Mouse (Mus musculus) embryonic fibroblast, embryonic 13.5 days (primary cell): ENCODE measurements around the gene Nlrc3.

Experiments
- CTCF ChIP-seq: IDR thresholded peaks from 2 replicates; pipeline ENCODE4 v1.5.1; 2011; ENCODE audit warnings: mild to moderate bottlenecking, control low read depth, low read length, moderate library complexity, borderline replicate concordance; ENCODE audit not compliant: insufficient read depth
- POLR2A ChIP-seq: IDR thresholded peaks from 2 replicates; pipeline ENCODE4 v1.6.1; 2011; ENCODE audit warnings: low read depth, mild to moderate bottlenecking, control low read depth, low read length, moderate library complexity

- TF ChIP-seq CTCF: no peak
- no peak for TF ChIP-seq POLR2A
These were observed 80.4 kb downstream of the Nlrc3 start for GRCm38 (mm10) chr16:3896046-3896445.
